Mouse (Mus musculus) liver, embryonic 14.5 days (tissue): ENCODE results near the gene Rasgrf1. TPM values are rescaled to one million over a fixed set of nuclear protein-coding genes. Genes with fewer than 3 reads are reported as not detected.
"Not testable (repeated sequence)": the region's sequence is repeated elsewhere in the genome, so short reads cannot be mapped to it uniquely, and the experiment has no call there.

Source experiments
- ATAC-seq: fragments of 200-750 bp; cut with Nextera tagmentation; 2 replicates; pipeline ENCODE4 v1.8.0; 2017; ENCODE audit warnings: moderate number of reproducible peaks, mild to moderate bottlenecking, moderate library complexity; ENCODE audit not compliant: insufficient read depth
- DNase-seq, 3 experiments: peaks; one replicate each; pipeline ENCODE4 v3.0.0-alpha.2; 2012 to 2013; ENCODE audit warnings: low read depth in 3 of 3, low spot score in 3 of 3
- H3K27ac ChIP-seq: fragments of 300-500 bp; sonication (generic); 2 replicates; pipeline ENCODE4 v1.5.1; 2014; ENCODE audit warnings: moderate library complexity, mild to moderate bottlenecking, control low read depth, inconsistent platforms
- H3K27me3 ChIP-seq: fragments of 300-500 bp; sonication (generic); 2 replicates; pipeline ENCODE4 v1.6.1; 2014; ENCODE audit warnings: mild to moderate bottlenecking, low read length, moderate library complexity; ENCODE audit not compliant: control insufficient read depth, insufficient read depth
- H3K36me3 ChIP-seq: fragments of 300-500 bp; sonication (generic); replicated peaks from 2 replicates; pipeline ENCODE4 v1.6.1; 2014; ENCODE audit warnings: low read depth; ENCODE audit not compliant: control insufficient read depth, insufficient read depth
- H3K4me1 ChIP-seq, 2 experiments: fragments of 200-500 bp in 1 of 2; fragments of 300-500 bp in 1 of 2; sonication (generic) in 1 of 2; replicated peaks; 2 replicates each; pipeline ENCODE4 v1.6.1; 2012 to 2014; ENCODE audit warnings: antibody characterized with exemption in 1 of 2, inconsistent platforms in 1 of 2, low read length in 1 of 2; ENCODE audit not compliant: control insufficient read depth in 2 of 2, insufficient read depth in 2 of 2
- H3K4me2 ChIP-seq: fragments of 300-500 bp; sonication (generic); 2 replicates; pipeline ENCODE4 v1.6.1; 2014; ENCODE audit warnings: low read depth, mild to moderate bottlenecking, control low read depth, moderate library complexity
- H3K4me3 ChIP-seq, 2 experiments: fragments of 200-500 bp in 1 of 2; fragments of 300-500 bp in 1 of 2; sonication (generic) in 1 of 2; 2 replicates each; pipeline ENCODE4 v1.5.1; 2012 to 2014; ENCODE audit warnings: low read depth in 2 of 2, low read length in 2 of 2, mild to moderate bottlenecking in 2 of 2, control low read depth in 1 of 2, inconsistent platforms in 1 of 2, moderate library complexity in 1 of 2; ENCODE audit not compliant: insufficient read depth in 1 of 2
- H3K9ac ChIP-seq: fragments of 300-500 bp; sonication (generic); replicated peaks from 2 replicates; pipeline ENCODE4 v1.6.1; 2014; ENCODE audit warnings: mild to moderate bottlenecking, control low read depth, moderate library complexity
- H3K9me3 ChIP-seq: fragments of 300-500 bp; sonication (generic); 2 replicates; pipeline ENCODE4 v1.6.1; 2016; ENCODE audit warnings: low read length, mixed read lengths; ENCODE audit not compliant: control insufficient read depth
- CTCF ChIP-seq: IDR thresholded peaks from 2 replicates; pipeline ENCODE4 v1.5.1; 2016; ENCODE audit warnings: antibody characterized with exemption, low read depth, control low read depth
- EP300 ChIP-seq: IDR thresholded peaks from 2 replicates; pipeline ENCODE4 v1.6.1; 2016; ENCODE audit warnings: antibody characterized with exemption, low read depth
- WGBS: fragments of 180-500 bp; shearing (Covaris S2); extraction: QIAGEN DNeasy Blood & Tissue Kit; methylation state at CpG from one replicate; pipeline ENCODE4 v1.1.7; 2014; ENCODE audit not compliant: insufficient replicate concordance; 5-methylcytosine and 5-hydroxymethylcytosine counted together
- polyA plus RNA-seq, 2 experiments: library from polyadenylated mRNA; depleted of rRNA in 1 of 2; stranded (reverse) in 1 of 2; unstranded in 1 of 2; fragments of >200 nt; fragmentation: Nextera tagmentation in 1 of 2; extraction: Ambion mirVana in 1 of 2; gene quantifications; 2 replicates each; pipeline versions ENCODE4 v1.2.1 to v1.2.3; 2012 to 2014

The Rasgrf1 gene
- polyA plus RNA-seq, 2 experiments: 0.01 TPM; not detected in 1

- ATAC-seq (no peak), DNase-seq (no peak)
- WGBS: 56% methylated on average over 9 of the region's 9 CpGs
- no peaks in the 10 kb centered on the region for H3K36me3 ChIP-seq
- no peak overlapping the region for H3K9ac ChIP-seq
- no peak overlapping the region for H3K4me2 ChIP-seq
- H3K9me3 ChIP-seq: no peaks in the 10 kb centered on the region
- H3K27me3 ChIP-seq: no peaks in the 10 kb centered on the region
- H3K27ac ChIP-seq: no peak overlapping the region
- H3K4me1 ChIP-seq: no peaks in the 10 kb centered on the region
- no peak overlapping the region for H3K4me3 ChIP-seq
- TF ChIP-seq EP300 (no peak), CTCF (no peak)
These were observed 150.3 kb downstream of the Rasgrf1 start for GRCm38 (mm10) chr9:90059828-90060573.

- H3K4me2 ChIP-seq: no peak overlapping the region
- 67% methylated on average over 2 of the region's 2 CpGs for WGBS
- no peak for TF ChIP-seq EP300
- TF ChIP-seq CTCF: no peak
- ATAC-seq (no peak), DNase-seq (no peak)
- no peak overlapping the region for H3K27ac ChIP-seq
- no peaks in the 10 kb centered on the region for H3K27me3 ChIP-seq
- H3K4me3 ChIP-seq: no peak overlapping the region
- no peaks in the 10 kb centered on the region for H3K4me1 ChIP-seq
- H3K9ac ChIP-seq: no peak overlapping the region
- no peaks in the 10 kb centered on the region for H3K36me3 ChIP-seq
- H3K9me3 ChIP-seq: no peaks in the 10 kb centered on the region
These were observed 150.8 kb downstream of the Rasgrf1 start for GRCm38 (mm10) chr9:90060574-90060875.

DNA sequence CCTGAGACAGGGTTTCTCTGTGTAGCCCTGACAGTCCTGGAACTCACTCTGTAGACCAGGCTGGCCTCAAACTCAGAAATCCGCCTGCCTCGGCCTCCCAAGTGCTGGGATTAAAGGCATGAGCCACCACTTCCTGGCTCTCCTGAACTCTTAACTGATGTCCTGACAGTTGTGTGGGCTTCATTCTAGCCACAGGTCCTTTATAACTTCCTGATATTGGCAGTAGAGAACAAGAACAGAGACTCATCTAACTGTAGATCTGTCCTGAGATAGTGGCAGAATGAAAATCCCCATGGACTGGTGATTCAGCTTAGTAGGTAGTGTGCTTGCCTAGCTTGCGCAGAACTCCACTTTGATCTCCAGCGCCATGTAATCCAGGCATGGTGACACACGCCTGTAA, 151.2 kb downstream of the Rasgrf1 start:
- not testable (repeated sequence) for H3K4me2 ChIP-seq, DNase-seq, H3K36me3 ChIP-seq, H3K9ac ChIP-seq, H3K4me3 ChIP-seq, H3K27ac ChIP-seq, H3K27me3 ChIP-seq, H3K9me3 ChIP-seq, ATAC-seq, H3K4me1 ChIP-seq
- 59% methylated on average over 5 of the region's 5 CpGs for WGBS

DNA sequence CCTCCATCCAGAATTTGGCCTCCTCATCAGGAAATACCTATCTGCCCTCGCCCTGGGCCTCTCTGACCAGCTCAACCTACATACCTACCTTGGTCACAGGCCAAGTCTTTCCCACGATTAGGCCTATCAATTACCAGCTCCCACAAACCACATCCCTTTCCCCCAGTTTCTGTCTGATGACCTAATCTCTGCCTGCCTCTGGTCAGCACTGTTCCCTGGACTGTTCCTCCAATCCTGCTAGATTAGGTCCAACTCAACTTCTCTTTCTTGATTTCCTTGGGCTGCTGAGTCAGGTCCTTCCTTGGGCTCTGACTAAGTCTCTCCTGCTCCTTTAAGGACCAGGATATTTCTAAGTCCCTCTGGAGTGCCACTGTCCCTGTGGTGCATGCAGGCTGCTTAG, 157.6 kb downstream of the Rasgrf1 start:
- WGBS: 24% methylated on average over 2 of the region's 2 CpGs
- no peak for DNase-seq
- ATAC-seq: no peak
- H3K4me3 ChIP-seq: no peak overlapping the region
- no peak overlapping the region for H3K9ac ChIP-seq
- H3K4me2 ChIP-seq: no peak overlapping the region
- no peaks in the 10 kb centered on the region for H3K9me3 ChIP-seq
- TF ChIP-seq CTCF: no peak
- no peak for TF ChIP-seq EP300
- H3K27ac ChIP-seq: no peak overlapping the region
- no peaks in the 10 kb centered on the region for H3K4me1 ChIP-seq
- H3K36me3 ChIP-seq: no peaks in the 10 kb centered on the region
- no peaks in the 10 kb centered on the region for H3K27me3 ChIP-seq

GRCm38 (mm10) chr9:90068786-90069185, 159.1 kb downstream of the Rasgrf1 start:
- TF ChIP-seq CTCF (no peak), EP300 (no peak)
- Histone ChIP-seq H3K36me3 (no peaks in the 10 kb centered on the region), H3K27me3 (no peaks in the 10 kb centered on the region), H3K27ac (no peak overlapping the region), H3K4me3 (no peak overlapping the region), H3K9me3 (no peaks in the 10 kb centered on the region), H3K4me2 (no peak overlapping the region), H3K4me1 (no peaks in the 10 kb centered on the region), H3K9ac (no peak overlapping the region)
- no peak for DNase-seq
- WGBS: 71% methylated on average over 6 of the region's 6 CpGs
- no peak for ATAC-seq
